Mouse (Mus musculus) midbrain, postnatal 0 days (tissue): ENCODE measurements around the gene Esp4. TPM values are rescaled to one million over a fixed set of nuclear protein-coding genes. Genes with fewer than 3 reads are reported as not detected.
"Not testable (repeated sequence)": the region's sequence is repeated elsewhere in the genome, so short reads cannot be mapped to it uniquely, and the experiment has no call there.

Source experiments
- ATAC-seq: fragments of 200-750 bp; cut with Nextera tagmentation; 2 replicates; pipeline ENCODE4 v1.8.0; 2017; ENCODE audit warnings: moderate number of reproducible peaks, mild to moderate bottlenecking, moderate TSS enrichment, moderate library complexity; ENCODE audit not compliant: low FRiP score
- DNase-seq: peaks from one replicate; pipeline ENCODE4 v3.0.0-alpha.2; 2015; ENCODE audit warnings: low spot score
- H3K27ac ChIP-seq: fragments of 300-500 bp; sonication (generic); 2 replicates; pipeline ENCODE4 v1.5.1; 2014; ENCODE audit warnings: low read depth, mild to moderate bottlenecking, low read length, mixed read lengths
- H3K27me3 ChIP-seq: fragments of 300-500 bp; sonication (generic); 2 replicates; pipeline ENCODE4 v1.6.1; 2014; ENCODE audit warnings: low read length, control low read depth, mixed read lengths; ENCODE audit not compliant: insufficient read depth
- H3K36me3 ChIP-seq: fragments of 300-500 bp; sonication (generic); 2 replicates; pipeline ENCODE4 v1.6.1; 2014; ENCODE audit warnings: low read length, control low read depth, mixed read lengths; ENCODE audit not compliant: insufficient read depth
- H3K4me1 ChIP-seq: fragments of 300-500 bp; sonication (generic); 2 replicates; pipeline ENCODE4 v1.6.1; 2014; ENCODE audit warnings: mild to moderate bottlenecking, control low read depth, antibody characterized with exemption, low read length, mixed read lengths; ENCODE audit not compliant: insufficient read depth
- H3K4me2 ChIP-seq: fragments of 300-500 bp; sonication (generic); 2 replicates; pipeline ENCODE4 v1.6.1; 2014; ENCODE audit warnings: low read depth, mild to moderate bottlenecking, low read length, mixed read lengths; ENCODE audit not compliant: poor library complexity, severe bottlenecking
- H3K4me3 ChIP-seq: fragments of 300-500 bp; sonication (generic); 2 replicates; pipeline ENCODE4 v1.5.1; 2014; ENCODE audit warnings: low read depth, mild to moderate bottlenecking, low read length, moderate library complexity
- H3K9ac ChIP-seq: fragments of 300-500 bp; sonication (generic); replicated peaks from 2 replicates; pipeline ENCODE4 v1.6.1; 2014; ENCODE audit warnings: mild to moderate bottlenecking, low read length, moderate library complexity, mixed read lengths; ENCODE audit not compliant: poor library complexity, severe bottlenecking
- H3K9me3 ChIP-seq: fragments of 300-500 bp; sonication (generic); 2 replicates; pipeline ENCODE4 v1.6.1; 2016; ENCODE audit warnings: low read length, control low read depth
- CTCF ChIP-seq: IDR thresholded peaks from 2 replicates; pipeline ENCODE4 v1.5.1; 2016; ENCODE audit warnings: antibody characterized with exemption, mild to moderate bottlenecking
- WGBS: fragments of 180-500 bp; shearing (Covaris S2); extraction: QIAGEN DNeasy Blood & Tissue Kit; methylation state at CpG from one replicate; pipeline ENCODE4 v1.1.7; 2014; 5-methylcytosine and 5-hydroxymethylcytosine counted together
- polyA plus RNA-seq: library from polyadenylated mRNA; unstranded; fragments of >200 nt; fragmentation: Nextera tagmentation; extraction: Ambion mirVana; gene quantifications from 2 replicates; pipeline ENCODE4 v1.2.1, GENCODE M21; 2015
- total RNA-seq: library from RNA; depleted of rRNA; stranded (reverse); fragments of >200 nt; gene quantifications from 2 replicates; pipeline ENCODE4 v1.2.3, GENCODE M21; 2014; rRNA removed

The Esp4 gene
- total RNA-seq, result not detected in 2 replicates
- polyA plus RNA-seq, result not detected in 2 replicates

DNA sequence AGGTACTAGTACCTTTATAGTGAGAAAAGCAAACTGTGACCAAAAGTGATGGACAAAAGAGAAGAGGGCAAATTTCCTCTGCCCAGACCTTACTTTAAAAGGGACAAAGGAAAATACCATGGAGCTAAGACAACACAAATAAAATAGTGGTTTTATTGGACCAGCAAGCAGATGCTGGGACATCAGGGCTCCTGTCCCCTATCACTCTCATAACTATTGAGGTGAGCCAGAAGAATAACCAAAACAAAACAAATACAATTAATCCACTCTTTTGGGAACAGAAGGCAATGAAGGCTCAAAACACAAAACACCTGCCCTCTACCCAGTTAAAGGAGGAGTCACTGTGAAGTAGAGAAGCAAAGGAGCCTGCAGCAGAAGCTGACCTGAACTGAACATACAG, at the start of gene Esp4:
Gene Esp4 (plus strand): TSS at position 301 of the 400 bp plus-strand sequence.
- Histone ChIP-seq H3K4me3 (no peak within 1 kb of the TSS), H3K36me3 (no peaks in the 10 kb centered on the region), H3K4me1 (no peaks in the 10 kb centered on the region), H3K4me2 (no peak within 1 kb of the TSS), H3K9ac (no peak within 1 kb of the TSS), H3K27me3 (no peaks in the 10 kb centered on the region), H3K27ac (no peak within 1 kb of the TSS), H3K9me3 (no peaks in the 10 kb centered on the region)
- TF ChIP-seq CTCF, result no peak
- DNase-seq (no peak), ATAC-seq (no peak)

GRCm38 (mm10) chr17:40553470-40553869, 44.9 kb upstream of the Esp4 start:
- no peak overlapping the region for H3K4me2 ChIP-seq
- ATAC-seq, result no peak
- no peaks in the 10 kb centered on the region for H3K27me3 ChIP-seq
- H3K36me3 ChIP-seq, result no peaks in the 10 kb centered on the region
- no peaks in the 10 kb centered on the region for H3K9me3 ChIP-seq
- WGBS, result 80% methylated on average over 1 of the region's 1 CpGs
- no peak overlapping the region for H3K9ac ChIP-seq
- no peak for TF ChIP-seq CTCF
- no peak overlapping the region for H3K27ac ChIP-seq
- no peak overlapping the region for H3K4me3 ChIP-seq
- no peaks in the 10 kb centered on the region for H3K4me1 ChIP-seq
- no peak for DNase-seq

- ATAC-seq (no peak), DNase-seq (no peak)
- no peak within 1 kb of the TSS for H3K9ac ChIP-seq
- H3K27ac ChIP-seq, result no peak within 1 kb of the TSS
- WGBS, result 89% methylated on average over 5 of the region's 5 CpGs
- no peaks in the 10 kb centered on the region for H3K9me3 ChIP-seq
- H3K4me1 ChIP-seq, result no peaks in the 10 kb centered on the region
- no peak for TF ChIP-seq CTCF
- H3K27me3 ChIP-seq, result no peaks in the 10 kb centered on the region
- no peaks in the 10 kb centered on the region for H3K36me3 ChIP-seq
- H3K4me3 ChIP-seq, result no peak within 1 kb of the TSS
- no peak within 1 kb of the TSS for H3K4me2 ChIP-seq
Observed at GRCm38 (mm10) chr17:40561207-40561606, 37.2 kb upstream of the Esp4 start, which contains the start of gene Esp6. Gene Esp6, plus strand, starts transcription at chr17:40561507.

DNA sequence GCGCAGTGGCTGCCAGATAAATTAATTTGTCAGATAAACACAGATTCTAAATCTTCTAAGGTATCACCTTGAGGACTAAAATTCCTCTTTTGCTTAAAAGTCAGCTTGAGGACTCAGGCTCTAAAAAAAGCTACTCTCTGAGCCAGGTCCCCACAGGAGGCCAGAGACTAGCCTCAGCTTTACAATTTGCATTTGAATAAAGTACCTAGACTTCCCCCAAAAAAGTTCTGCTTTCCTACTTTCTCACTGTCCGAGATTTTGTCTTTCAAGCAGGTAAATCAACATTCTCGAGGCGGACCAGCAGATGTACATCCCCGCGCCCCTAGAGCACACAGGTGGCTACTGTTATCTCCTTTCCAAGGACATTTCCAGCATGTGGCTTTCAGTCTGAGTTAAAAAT, 14.5 kb upstream of the Esp4 start:
- 40% methylated on average over 6 of the region's 6 CpGs for WGBS
- H3K27me3 ChIP-seq, H3K4me1 ChIP-seq, DNase-seq, ATAC-seq, H3K36me3 ChIP-seq, H3K4me3 ChIP-seq, H3K4me2 ChIP-seq, H3K9me3 ChIP-seq, H3K9ac ChIP-seq, H3K27ac ChIP-seq: not testable (repeated sequence)

GRCm38 (mm10) chr17:40591297-40591696, 7.1 kb upstream of the Esp4 start:
- H3K27ac ChIP-seq, result no peak overlapping the region
- H3K36me3 ChIP-seq, result no peaks in the 10 kb centered on the region
- no peaks in the 10 kb centered on the region for H3K4me1 ChIP-seq
- H3K4me3 ChIP-seq, result no peak overlapping the region
- TF ChIP-seq CTCF, result no peak
- no peak overlapping the region for H3K9ac ChIP-seq
- H3K9me3 ChIP-seq, result no peaks in the 10 kb centered on the region
- no peaks in the 10 kb centered on the region for H3K27me3 ChIP-seq
- no peak for DNase-seq
- no peak for ATAC-seq
- no peak overlapping the region for H3K4me2 ChIP-seq

DNA sequence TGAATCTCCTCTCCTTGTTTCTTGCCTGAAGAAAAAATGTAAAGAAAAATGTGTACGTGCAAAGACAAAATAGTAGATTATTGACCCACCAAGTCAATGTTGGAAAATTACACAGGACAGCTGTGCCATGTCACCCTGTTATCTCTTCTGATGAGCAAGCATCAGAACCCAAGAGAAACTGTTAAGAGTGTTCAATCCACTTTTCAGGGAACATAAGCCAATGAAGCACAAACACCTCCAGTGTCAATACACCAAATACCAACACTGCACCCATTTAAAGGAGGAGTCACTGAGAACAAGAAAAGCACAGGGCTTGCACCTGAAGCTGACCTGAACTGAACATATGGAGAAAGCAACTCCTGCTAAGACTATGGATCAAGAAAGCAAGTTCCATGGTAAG, 33.4 kb downstream of the Esp4 start, which contains the start of gene Esp3:
Gene Esp3 (plus strand): TSS at position 301 of the 400 bp plus-strand sequence.
- not testable (repeated sequence) for H3K36me3 ChIP-seq, H3K27me3 ChIP-seq, H3K4me3 ChIP-seq, ATAC-seq, H3K27ac ChIP-seq, H3K9me3 ChIP-seq, H3K9ac ChIP-seq, DNase-seq, H3K4me1 ChIP-seq, H3K4me2 ChIP-seq
- WGBS, result 94% methylated on average over 1 of the region's 1 CpGs

Other genes with a start within 250 kb of the Esp4 start
- gene Esp8, start 78.6 kb upstream of the Esp4 start, total RNA-seq, result not detected in 2 replicates
- gene Esp8, start 78.6 kb upstream of the Esp4 start, polyA plus RNA-seq, result not detected in 2 replicates
- gene Esp6, start 37.1 kb upstream of the Esp4 start, total RNA-seq, result not detected in 2 replicates
- not detected in 2 replicates for gene Esp6, start 37.1 kb upstream of the Esp4 start, polyA plus RNA-seq
- gene Esp3, start 33.5 kb downstream of the Esp4 start, total RNA-seq, result not detected in 2 replicates
- not detected in 2 replicates for gene Esp3, start 33.5 kb downstream of the Esp4 start, polyA plus RNA-seq
- gene Esp1, start 128.5 kb downstream of the Esp4 start, total RNA-seq, result not detected in 2 replicates
- not detected in 2 replicates for gene Esp1, start 128.5 kb downstream of the Esp4 start, polyA plus RNA-seq
- gene Crisp2, start 208.4 kb downstream of the Esp4 start, total RNA-seq, result not detected in 2 replicates
- gene Crisp2, start 208.4 kb downstream of the Esp4 start, polyA plus RNA-seq, result not detected in 2 replicates
- not detected in 2 replicates for gene Rhag, start 212.5 kb downstream of the Esp4 start, total RNA-seq
- gene Rhag, start 212.5 kb downstream of the Esp4 start, polyA plus RNA-seq, result not detected in 2 replicates